Mouse (Mus musculus) midbrain, embryonic 15.5 days (tissue): ENCODE measurements around the gene Atxn2l. TPM values are rescaled to one million over a fixed set of nuclear protein-coding genes. Genes with fewer than 3 reads are reported as not detected.
A peak's percentile ranks its signal among the peaks of the same experiment; 100 is the strongest.
"Not testable (repeated sequence)": the region's sequence is repeated elsewhere in the genome, so short reads cannot be mapped to it uniquely, and the experiment has no call there.

Experiments
- ATAC-seq: fragments of 200-750 bp; cut with Nextera tagmentation; replicated peaks from 2 replicates; pipeline ENCODE4 v1.8.0; 2017; ENCODE audit warnings: moderate TSS enrichment
- H3K27ac ChIP-seq: fragments of 300-500 bp; sonication (generic); 2 replicates; pipeline ENCODE4 v1.5.1; 2015; ENCODE audit warnings: mild to moderate bottlenecking, inconsistent platforms
- H3K27me3 ChIP-seq: fragments of 300-500 bp; sonication (generic); replicated peaks from 2 replicates; pipeline ENCODE4 v1.6.1; 2015; ENCODE audit warnings: inconsistent platforms
- H3K36me3 ChIP-seq: fragments of 300-500 bp; sonication (generic); replicated peaks from 2 replicates; pipeline ENCODE4 v1.6.1; 2015; ENCODE audit warnings: inconsistent platforms
- H3K4me1 ChIP-seq: fragments of 300-500 bp; sonication (generic); 2 replicates; pipeline ENCODE4 v1.6.1; 2015; ENCODE audit warnings: inconsistent platforms
- H3K4me2 ChIP-seq: fragments of 300-500 bp; sonication (generic); 2 replicates; pipeline ENCODE4 v1.6.1; 2015; ENCODE audit warnings: inconsistent platforms, mild to moderate bottlenecking, moderate library complexity
- H3K4me3 ChIP-seq: fragments of 300-500 bp; sonication (generic); 2 replicates; pipeline ENCODE4 v1.5.1; 2015; ENCODE audit warnings: mild to moderate bottlenecking, inconsistent platforms
- H3K9ac ChIP-seq: fragments of 300-500 bp; sonication (generic); 2 replicates; pipeline ENCODE4 v1.6.1; 2015; ENCODE audit warnings: mild to moderate bottlenecking, inconsistent platforms
- H3K9me3 ChIP-seq: fragments of 300-500 bp; sonication (generic); 2 replicates; pipeline ENCODE4 v1.6.1; 2016; ENCODE audit warnings: inconsistent platforms
- WGBS: fragments of 180-500 bp; shearing (Covaris S2); methylation state at CpG from one replicate; pipeline ENCODE4 v1.1.7; 2015; ENCODE audit warnings: mixed read lengths; 5-methylcytosine and 5-hydroxymethylcytosine counted together
- polyA plus RNA-seq: library from polyadenylated mRNA; unstranded; fragments of >200 nt; fragmentation: Nextera tagmentation; extraction: Ambion mirVana; gene quantifications from 2 replicates; pipeline ENCODE4 v1.2.1, GENCODE M21; 2015

Atxn2l gene
- polyA plus RNA-seq, 1 experiment from 2014 or later: 83.6 TPM

- WGBS: 88% methylated on average over 8 of the region's 8 CpGs
- no peak overlapping the region for H3K4me3 ChIP-seq
Observed at GRCm38 (mm10) chr7:126507126-126507778, 4.0 kb upstream of the Atxn2l start.

GRCm38 (mm10) chr7:126504913-126505312 is 1.7 kb upstream of the Atxn2l start:
- 92% methylated on average over 2 of the region's 2 CpGs for WGBS
- Histone ChIP-seq H3K9me3 (no peaks in the 10 kb centered on the region), H3K27me3 (no peaks in the 10 kb centered on the region), H3K4me1 (peaks cover 21% of the 10 kb centered on the region), H3K9ac (no peak overlapping the region), H3K4me2 (no peak overlapping the region), H3K4me3 (no peak overlapping the region), H3K27ac (no peak overlapping the region), H3K36me3 (peaks cover 11% of the 10 kb centered on the region)
- no peak for ATAC-seq

More at GRCm38 (mm10) chr7:126507126-126507778, 4.0 kb upstream of the Atxn2l start:
- Histone ChIP-seq H3K27ac (no peak overlapping the region), H3K4me1 (peaks cover 6% of the 10 kb centered on the region), H3K4me2 (no peak overlapping the region), H3K36me3 (no peaks in the 10 kb centered on the region), H3K9me3 (no peaks in the 10 kb centered on the region), H3K9ac (no peak overlapping the region), H3K27me3 (no peaks in the 10 kb centered on the region)
- no peak for ATAC-seq

GRCm38 (mm10) chr7:126502751-126503150 is 486 bp downstream of the Atxn2l start:
- under 1% methylated on average over 40 of the region's 40 CpGs for WGBS
- Histone ChIP-seq H3K27ac (peak overlapping the region; percentile 100), H3K4me1 (peaks cover 21% of the 10 kb centered on the region), H3K9ac (peak overlapping the region; percentile 100), H3K27me3 (no peaks in the 10 kb centered on the region), H3K36me3 (peaks cover 31% of the 10 kb centered on the region), H3K4me3 (peak overlapping the region; percentile 100), H3K4me2 (peak overlapping the region; percentile 75), H3K9me3 (no peaks in the 10 kb centered on the region)
- no peak; the same call in 1 of the 2 replicates for ATAC-seq

GRCm38 (mm10) chr7:126502023-126502741 is 1.1 kb downstream of the Atxn2l start:
- Histone ChIP-seq H3K9me3 (no peaks in the 10 kb centered on the region), H3K27ac (peak overlapping the region; percentile 100), H3K27me3 (no peaks in the 10 kb centered on the region), H3K4me3 (peak overlapping the region; percentile 100), H3K4me2 (peak overlapping the region; percentile 75), H3K4me1 (peaks cover 21% of the 10 kb centered on the region), H3K36me3 (peaks cover 37% of the 10 kb centered on the region), H3K9ac (peak overlapping the region; percentile 100)
- ATAC-seq: peak; percentile 87
- under 1% methylated on average over 55 of the region's 57 CpGs for WGBS

GRCm38 (mm10) chr7:126501684-126502022 is 1.6 kb downstream of the Atxn2l start:
- Histone ChIP-seq H3K9ac (peak overlapping the region; percentile 100), H3K9me3 (no peaks in the 10 kb centered on the region), H3K36me3 (peaks cover 42% of the 10 kb centered on the region), H3K27ac (peak overlapping the region; percentile 100), H3K4me2 (peak overlapping the region; percentile 75), H3K4me3 (peak overlapping the region; percentile 100), H3K27me3 (no peaks in the 10 kb centered on the region), H3K4me1 (peaks cover 21% of the 10 kb centered on the region)
- WGBS: 2% methylated on average over 9 of the region's 9 CpGs
- ATAC-seq: peak; percentile 7; the same call in 1 of the 2 replicates

GRCm38 (mm10) chr7:126499416-126499815 is 3.8 kb downstream of the Atxn2l start:
- Histone ChIP-seq H3K9me3 (no peaks in the 10 kb centered on the region), H3K4me1 (peaks cover 21% of the 10 kb centered on the region), H3K27me3 (no peaks in the 10 kb centered on the region), H3K4me3 (no peak overlapping the region), H3K9ac (no peak overlapping the region), H3K4me2 (no peak overlapping the region), H3K36me3 (peaks cover 64% of the 10 kb centered on the region), H3K27ac (no peak overlapping the region)
- ATAC-seq: no peak
- 95% methylated on average over 7 of the region's 7 CpGs for WGBS

- no peaks in the 10 kb centered on the region for H3K27me3 ChIP-seq
- H3K36me3 ChIP-seq: peaks cover 79% of the 10 kb centered on the region
- no peak for ATAC-seq
- peaks cover 16% of the 10 kb centered on the region for H3K4me1 ChIP-seq
- H3K4me2 ChIP-seq: no peak overlapping the region
- H3K9ac ChIP-seq: no peak overlapping the region
- H3K9me3 ChIP-seq: no peaks in the 10 kb centered on the region
- H3K4me3 ChIP-seq: no peak overlapping the region
- WGBS: 92% methylated on average over 12 of the region's 12 CpGs
- H3K27ac ChIP-seq: no peak overlapping the region
Observed at GRCm38 (mm10) chr7:126497966-126498365, 5.3 kb downstream of the Atxn2l start.

- no peak overlapping the region for H3K4me2 ChIP-seq
- WGBS: 91% methylated on average over 5 of the region's 5 CpGs
- H3K9ac ChIP-seq: no peak overlapping the region
- no peaks in the 10 kb centered on the region for H3K27me3 ChIP-seq
- no peaks in the 10 kb centered on the region for H3K9me3 ChIP-seq
- no peak for ATAC-seq
- peaks cover 93% of the 10 kb centered on the region for H3K36me3 ChIP-seq
- H3K4me3 ChIP-seq: no peak overlapping the region
- H3K4me1 ChIP-seq: peaks cover 14% of the 10 kb centered on the region
- H3K27ac ChIP-seq: no peak overlapping the region
Observed at GRCm38 (mm10) chr7:126496475-126496874, 6.8 kb downstream of the Atxn2l start.

GRCm38 (mm10) chr7:126494120-126494519 is 9.1 kb downstream of the Atxn2l start:
- Histone ChIP-seq H3K9me3 (no peaks in the 10 kb centered on the region), H3K27me3 (no peaks in the 10 kb centered on the region), H3K4me1 (no peaks in the 10 kb centered on the region), H3K9ac (no peak overlapping the region), H3K36me3 (peaks cover 92% of the 10 kb centered on the region), H3K27ac (no peak overlapping the region), H3K4me2 (no peak overlapping the region), H3K4me3 (no peak overlapping the region)
- ATAC-seq: no peak
- 92% methylated on average over 6 of the region's 6 CpGs for WGBS

GRCm38 (mm10) chr7:126491973-126492372 is 11.3 kb downstream of the Atxn2l start:
- peaks cover 74% of the 10 kb centered on the region for H3K36me3 ChIP-seq
- no peak overlapping the region for H3K9ac ChIP-seq
- H3K27ac ChIP-seq: no peak overlapping the region
- 54% methylated on average over 11 of the region's 11 CpGs for WGBS
- no peaks in the 10 kb centered on the region for H3K9me3 ChIP-seq
- H3K4me2 ChIP-seq: no peak overlapping the region
- no peaks in the 10 kb centered on the region for H3K27me3 ChIP-seq
- peaks cover 11% of the 10 kb centered on the region for H3K4me1 ChIP-seq
- no peak for ATAC-seq
- no peak overlapping the region for H3K4me3 ChIP-seq

- WGBS: 85% methylated on average over 1 of the region's 1 CpGs
- no peak overlapping the region for H3K4me2 ChIP-seq
- H3K9ac ChIP-seq: no peak overlapping the region
- peaks cover 13% of the 10 kb centered on the region for H3K4me1 ChIP-seq
- no peak overlapping the region for H3K4me3 ChIP-seq
- H3K27ac ChIP-seq: no peak overlapping the region
- H3K9me3 ChIP-seq: no peaks in the 10 kb centered on the region
- ATAC-seq: no peak
- peaks cover 64% of the 10 kb centered on the region for H3K36me3 ChIP-seq
- H3K27me3 ChIP-seq: no peaks in the 10 kb centered on the region
Observed at GRCm38 (mm10) chr7:126491005-126491404, 12.2 kb downstream of the Atxn2l start.

GRCm38 (mm10) chr7:126487617-126488385 is 15.4 kb downstream of the Atxn2l start:
- Histone ChIP-seq H3K9ac (peak overlapping the region; percentile 73), H3K4me3 (peak overlapping the region; percentile 73), H3K27ac (peak overlapping the region; percentile 71), H3K36me3 (peaks cover 32% of the 10 kb centered on the region; the same call in 1 of the 2 replicates), H3K4me1 (peaks cover 13% of the 10 kb centered on the region), H3K4me2 (peak overlapping the region; percentile 94)
- WGBS: 16% methylated on average over 25 of the region's 25 CpGs
- H3K27me3 ChIP-seq, H3K9me3 ChIP-seq: not testable (repeated sequence)
- peak; percentile 48 for ATAC-seq
